Mouse (Mus musculus) fibroblast of lung, adult 2 months (primary cell): ENCODE measurements at regions not wholly inside any gene's neighbourhood (a gene's known extent, or its start where the extent isn't known, plus 50 kb on each side); places are given as distances from the start of the nearest gene placed in this dataset.

Source experiments
- DNase-seq: peaks from one replicate; pipeline ENCODE4 v3.0.0-alpha.2; 2011; ENCODE audit warnings: low read depth

DNA sequence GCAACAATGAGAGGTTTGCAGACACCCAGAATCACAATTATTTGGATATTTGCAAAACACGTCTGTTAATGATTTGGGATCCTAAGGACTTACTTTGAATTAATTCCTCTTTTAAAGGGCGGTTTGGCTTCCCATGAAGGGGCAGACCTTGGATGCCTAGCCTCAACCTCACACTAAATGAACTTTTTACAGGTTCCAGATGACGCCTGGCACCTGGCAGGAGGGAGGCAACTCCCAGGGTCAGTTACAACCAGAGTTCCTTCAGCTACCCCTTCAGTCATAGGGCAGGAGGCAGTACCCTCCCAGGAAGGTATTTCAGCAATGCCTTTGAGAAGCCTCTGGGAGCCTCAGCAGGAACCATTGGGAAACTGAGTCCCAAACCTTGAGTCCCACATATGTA, 57.9 kb upstream of the Stx18 start:
- DNase-seq: no peak

GRCm38 (mm10) chr5:37976943-37977434, 61.6 kb upstream of the Stx18 start:
- DNase-seq: no peak

DNA sequence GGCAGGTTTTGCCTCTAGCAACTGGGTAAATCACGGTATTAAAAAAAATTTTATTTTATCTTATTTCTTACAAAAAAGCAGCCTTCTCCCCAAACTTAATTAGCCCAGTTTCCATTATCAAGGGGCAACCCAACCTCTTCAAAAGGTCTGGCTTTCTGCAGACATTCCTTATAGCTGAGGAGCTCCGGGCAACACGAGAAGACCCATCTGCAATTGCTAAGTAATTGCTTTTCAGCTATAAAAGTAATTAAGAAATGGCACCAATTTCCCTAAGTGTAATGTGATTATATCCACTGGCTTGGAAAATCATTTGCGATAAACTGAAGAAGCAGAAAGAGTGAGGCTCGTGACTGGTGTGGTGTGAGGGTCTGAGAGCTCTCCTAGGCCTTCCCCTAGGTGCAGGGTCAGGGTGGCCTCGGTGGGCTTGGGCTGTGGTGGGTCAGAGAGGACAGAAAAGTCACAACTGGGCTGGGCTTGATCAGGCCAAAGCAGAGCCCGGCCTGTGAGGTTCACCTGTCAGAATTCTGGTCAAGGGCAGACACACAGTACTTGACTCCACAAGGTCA, 65.5 kb upstream of the Stx18 start:
- DNase-seq: no peak

- DNase-seq: no peak
Observed at GRCm38 (mm10) chr5:37971724-37972123, 66.8 kb upstream of the Stx18 start.

- no peak for DNase-seq
Observed at GRCm38 (mm10) chr5:37968596-37968995, 69.9 kb upstream of the Stx18 start.

DNA sequence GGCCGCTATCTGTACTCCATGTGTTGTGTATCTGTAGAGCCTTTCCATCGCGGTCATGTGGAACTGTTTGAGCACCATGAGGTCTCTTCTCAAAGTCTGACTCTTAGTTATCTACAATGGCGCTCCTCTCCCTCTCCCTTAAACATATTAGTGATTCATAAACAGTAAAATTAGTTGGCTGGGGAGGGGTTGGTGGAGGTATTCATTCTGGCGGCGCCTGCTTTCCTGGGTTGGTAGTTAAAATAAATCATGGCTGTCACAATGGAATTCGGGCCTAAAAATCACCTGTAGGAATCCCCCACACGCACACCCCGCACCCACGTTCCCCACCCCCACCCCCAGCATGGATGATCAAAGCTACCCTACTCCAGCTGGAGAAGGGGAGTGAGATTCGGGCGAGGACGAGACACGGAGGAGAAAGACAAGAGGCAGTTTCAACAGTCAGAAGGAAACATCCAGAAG, 70.6 kb upstream of the Stx18 start:
- no peak for DNase-seq

GRCm38 (mm10) chr5:37967106-37967913, 71.2 kb upstream of the Stx18 start:
- DNase-seq: no peak

DNA sequence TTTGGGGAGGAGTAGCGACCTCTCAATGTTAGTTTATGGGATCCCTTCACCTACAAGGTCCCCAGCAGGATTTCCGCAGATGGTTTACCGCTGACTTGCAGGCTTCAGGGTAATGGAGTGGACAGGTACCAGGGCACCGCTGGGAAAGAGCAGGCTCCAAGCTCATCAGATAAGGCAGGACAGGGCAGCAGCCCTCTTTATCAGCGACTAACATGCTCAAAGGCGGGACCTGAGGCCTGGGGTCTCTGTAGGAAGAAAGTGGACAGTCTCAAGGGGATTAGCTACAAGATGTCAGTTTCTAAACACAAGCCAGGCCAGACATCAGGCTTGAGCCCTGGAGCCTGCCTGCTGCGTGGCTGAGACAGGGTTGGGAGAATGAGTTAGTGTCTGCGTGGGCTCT, 74.9 kb upstream of the Stx18 start:
- no peak for DNase-seq

GRCm38 (mm10) chr5:37962513-37962912, 76.0 kb upstream of the Stx18 start:
- no peak for DNase-seq

GRCm38 (mm10) chr5:37960216-37960615, 78.3 kb upstream of the Stx18 start:
- DNase-seq: peak; percentile 76

- DNase-seq: no peak
Observed at GRCm38 (mm10) chr5:37952096-37952495, 86.4 kb upstream of the Stx18 start.

GRCm38 (mm10) chr5:37932760-37933122, 105.8 kb upstream of the Stx18 start:
- DNase-seq: no peak

DNA sequence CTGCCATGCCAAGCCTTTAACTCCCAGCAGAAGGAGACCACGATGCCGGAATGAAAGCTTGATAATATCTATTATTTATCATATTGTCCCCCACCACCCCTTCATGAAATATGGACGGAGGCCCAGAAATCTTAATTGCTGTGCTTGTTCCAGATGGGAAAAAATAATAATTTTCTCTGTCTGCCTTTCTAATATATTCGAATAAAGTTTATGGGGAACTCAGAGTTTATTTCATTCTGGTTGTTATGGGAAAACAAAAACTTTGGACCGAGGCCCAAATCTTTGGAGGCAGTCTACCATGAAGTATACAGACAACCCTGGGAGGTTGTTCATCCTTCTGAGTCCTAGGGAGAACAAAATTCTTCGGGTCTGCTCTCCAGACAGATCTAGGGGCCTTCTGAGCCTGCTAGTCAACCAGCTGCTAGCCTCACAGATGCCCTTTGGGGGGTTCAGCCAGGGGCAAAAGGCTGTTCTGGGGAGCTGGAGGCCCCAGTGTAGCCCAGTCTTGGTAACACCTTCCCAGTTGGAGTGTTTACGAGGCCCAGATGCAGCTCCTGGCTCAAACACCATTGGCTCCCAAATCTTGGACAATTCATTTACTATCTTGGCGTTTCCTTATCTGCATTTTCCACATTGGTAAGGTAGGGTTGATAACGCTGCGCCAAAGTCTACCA, 106.3 kb upstream of the Stx18 start:
- DNase-seq: no peak

DNA sequence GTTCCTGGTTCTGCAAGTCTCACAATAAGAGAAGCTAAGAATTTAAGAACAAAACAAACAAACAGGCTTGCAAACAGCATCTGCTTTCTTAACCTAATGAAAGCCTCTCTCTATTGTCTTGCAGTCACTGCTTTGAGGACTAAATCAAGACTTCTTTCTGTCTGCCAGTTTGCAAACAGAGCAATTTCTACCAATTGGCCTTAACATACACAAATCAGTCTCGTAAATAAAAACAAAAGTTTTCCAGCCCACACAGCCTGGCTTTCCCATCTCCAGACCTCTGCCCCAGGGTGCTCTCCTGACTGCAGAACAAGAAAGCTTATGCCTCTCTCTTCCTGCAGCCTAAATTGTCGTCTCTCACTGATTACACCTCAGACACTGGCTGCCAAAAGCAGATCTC, 96.1 kb upstream of the Msx1 start:
- no peak for DNase-seq

DNA sequence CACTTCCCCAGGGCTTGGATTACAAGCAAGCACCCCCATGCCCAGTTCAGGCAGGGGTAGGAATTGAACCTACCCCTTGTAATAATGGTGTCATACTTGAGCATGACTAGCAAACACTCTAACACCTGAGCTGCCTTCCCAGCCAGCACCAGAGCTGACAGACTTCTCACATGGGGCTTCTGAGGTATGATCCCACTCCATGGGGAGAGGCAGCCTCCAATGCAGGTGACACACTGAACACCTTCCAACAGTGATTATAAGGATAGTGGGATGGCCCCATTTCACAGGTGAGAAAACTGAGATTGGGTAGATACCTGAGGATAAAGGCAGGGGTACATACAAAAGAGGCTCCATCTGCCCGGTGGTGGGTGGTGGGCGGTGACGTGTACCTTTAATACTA, 94.7 kb upstream of the Msx1 start:
- DNase-seq: no peak

DNA sequence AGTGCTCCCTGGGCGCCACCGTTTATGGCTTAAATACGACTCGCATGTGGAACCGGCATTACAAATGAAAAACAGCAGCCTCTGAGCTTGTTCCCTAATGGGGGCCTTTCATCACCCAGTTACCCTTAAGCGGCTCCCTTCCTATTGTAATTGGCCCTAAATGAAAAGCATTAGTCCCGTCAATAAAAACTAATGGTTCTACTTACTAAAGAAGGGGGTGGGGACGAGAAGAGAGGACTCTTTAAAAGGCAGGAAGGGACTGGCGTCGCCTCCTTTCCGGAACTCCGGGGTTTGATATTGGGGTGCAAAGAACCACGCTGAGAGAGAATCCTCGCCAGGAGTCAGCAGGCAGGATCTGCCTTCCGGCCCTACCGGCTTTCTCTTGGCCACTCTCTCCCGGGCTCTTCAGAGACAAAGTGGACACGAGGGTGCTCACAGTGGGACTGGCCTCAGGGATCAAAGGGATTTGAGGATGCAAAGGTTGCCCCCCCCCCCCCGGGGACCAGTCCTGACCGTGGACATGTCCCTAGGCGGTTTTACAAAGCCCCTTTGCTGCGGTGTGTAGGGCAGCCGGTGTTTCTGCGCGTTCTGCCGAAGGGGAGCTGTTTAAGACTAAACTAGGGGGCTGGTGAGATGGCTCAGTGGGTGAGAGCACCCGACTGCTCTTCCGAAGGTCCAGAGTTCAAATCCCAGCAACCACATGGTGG, 93.8 kb upstream of the Msx1 start:
- DNase-seq: no peak

DNA sequence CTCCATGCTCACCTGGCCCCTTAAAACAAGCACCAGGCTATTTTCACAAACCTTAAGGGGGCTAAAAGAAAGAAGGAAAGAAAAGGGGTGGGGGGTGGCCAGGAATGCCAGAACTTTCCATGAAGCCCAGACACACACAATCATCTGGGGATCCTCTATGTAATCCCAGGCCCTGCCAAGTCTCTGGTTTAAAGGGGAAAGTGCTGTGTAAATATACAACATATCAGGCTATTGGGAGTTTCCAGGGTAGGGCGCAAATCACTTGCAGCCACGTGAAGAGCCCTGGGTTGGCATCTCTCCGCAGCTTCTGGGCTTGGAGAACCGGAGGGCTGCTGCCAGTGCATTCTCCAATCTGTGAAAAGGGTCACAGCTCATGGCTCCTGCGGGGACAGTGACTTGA, 92.8 kb upstream of the Msx1 start:
- no peak for DNase-seq

- DNase-seq: no peak
Observed at GRCm38 (mm10) chr5:37904683-37905352, 80.4 kb upstream of the Msx1 start.

GRCm38 (mm10) chr5:37903861-37904260, 79.5 kb upstream of the Msx1 start:
- no peak for DNase-seq

DNA sequence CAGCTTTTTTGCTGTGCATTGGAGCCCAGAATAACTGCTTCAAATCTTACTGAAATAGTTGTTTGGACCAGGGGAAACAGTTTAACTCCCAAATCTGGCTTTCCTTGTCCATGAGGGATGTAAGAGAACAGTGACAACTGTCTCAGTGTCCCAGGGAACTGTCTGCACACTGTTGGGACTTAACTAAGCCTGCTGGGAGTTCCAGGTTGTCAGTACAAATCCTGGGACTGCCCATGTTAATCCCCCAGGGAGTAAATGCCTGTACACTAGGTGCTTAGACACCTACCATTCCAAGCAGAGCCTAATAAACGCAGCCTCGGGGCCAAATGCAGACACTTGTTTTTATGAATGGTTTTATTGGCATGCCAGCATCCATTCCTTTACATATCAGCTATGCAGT, 78.4 kb upstream of the Msx1 start:
- DNase-seq: no peak

DNA sequence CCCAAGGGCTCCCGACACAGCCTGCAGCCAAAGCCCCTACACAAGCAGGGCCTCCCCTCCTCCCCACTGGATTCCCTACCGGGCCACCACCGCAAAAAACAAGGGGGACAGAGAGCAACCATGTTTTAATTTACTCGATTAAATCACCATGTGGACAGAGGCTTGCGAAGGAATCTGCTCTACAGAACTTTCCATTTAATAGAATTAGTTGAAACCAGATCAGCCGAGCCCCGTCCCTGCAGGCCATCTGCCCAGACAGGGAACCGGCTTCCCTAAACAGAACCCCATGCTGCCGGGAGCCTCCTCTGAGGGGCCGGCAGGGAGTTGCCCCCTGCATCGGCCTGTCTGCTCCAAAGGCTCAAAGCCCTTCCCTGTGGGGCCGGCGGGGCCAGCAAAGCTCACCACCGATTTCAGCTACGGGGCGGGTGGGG, 77.5 kb upstream of the Msx1 start:
- no peak for DNase-seq

DNA sequence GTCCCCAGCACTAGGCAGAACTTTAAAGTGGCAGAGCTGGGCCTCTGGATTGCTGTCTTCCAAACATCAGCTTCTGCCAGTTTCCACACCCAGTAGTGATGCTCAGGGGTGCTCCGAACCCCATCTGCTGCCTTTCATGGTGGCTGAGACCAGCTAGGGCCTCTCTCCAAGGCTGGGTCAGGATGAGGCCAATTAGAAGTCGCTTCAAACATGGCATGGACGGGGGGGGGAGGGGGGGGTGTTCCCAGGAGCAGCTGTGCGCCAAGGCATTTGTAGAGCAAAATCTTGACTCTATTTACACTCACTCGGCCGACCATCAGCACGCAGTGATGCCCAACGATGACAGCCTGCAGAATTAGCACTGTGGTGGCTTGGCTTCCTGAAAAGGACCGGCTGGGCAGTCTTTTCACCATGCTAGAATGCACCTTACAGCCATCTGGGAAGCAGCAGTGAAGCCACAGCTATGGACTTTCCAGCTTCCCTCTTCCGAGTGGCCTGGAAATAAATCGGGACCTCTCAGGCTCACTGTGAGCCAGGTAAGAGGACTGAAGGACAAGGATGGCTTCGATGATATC, 73.7 kb upstream of the Msx1 start:
- no peak for DNase-seq
